ENCODE assay signal across 7 mouse cellular contexts in genomic region chr7:63937236-63938065, GRCm38 (mm10). TPM values are rescaled to one million over a fixed set of nuclear protein-coding genes. Genes with fewer than 3 reads are reported as not detected.
DNase-seq lines count a peak whose midpoint lies in the region; ATAC-seq lines count a peak whose summit lies in the region.

No protein-coding gene starts in this region.

- H3K4me2 ChIP-seq in limb, embryonic 15.5 days: peak overlapping the region; percentile 90
- peak overlapping the region; percentile 90 for H3K4me2 ChIP-seq in midbrain, embryonic 16.5 days (ENCODE audit: low read length)

- DNase-seq in adrenal gland, adult 18-20 months (ENCODE audit: low spot score in 2 of 2): peak; percentile 89 to 94
- peak; percentile 88 to 92 for DNase-seq in cerebellum, postnatal 25 days
- peak; percentile 92 for DNase-seq in gastrocnemius, postnatal 14 days
- peak; percentile 90 to 91 for DNase-seq in spleen, postnatal 36 days (ENCODE audit: low spot score in 2 of 2)

- peak; percentile 32 for ATAC-seq in inflammation-experienced regulatory T-cells, adult 6 months
- no peak for ATAC-seq in limb, embryonic 15.5 days (ENCODE audit: insufficient number of reproducible peaks, low FRiP score, low TSS enrichment, low read depth)
- no peak for ATAC-seq in midbrain, embryonic 16.5 days

- H3K27ac ChIP-seq in limb, embryonic 15.5 days: peak overlapping the region; percentile 95
- peak overlapping the region; percentile 98 for H3K27ac ChIP-seq in midbrain, embryonic 16.5 days (ENCODE audit: low read length)

- intact Hi-C loops in gastrocnemius, postnatal 14 days (cut with DNase I; ENCODE audit: low total_unique reads): no loop called here

- H3K9me3 ChIP-seq in limb, embryonic 15.5 days: no peaks in the 10 kb centered on the region
- H3K9me3 ChIP-seq in midbrain, embryonic 16.5 days (replicated peaks; ENCODE audit: control insufficient read depth, low read length, poor library complexity, severe bottlenecking): no peaks in the 10 kb centered on the region

- H3K4me1 ChIP-seq in limb, embryonic 15.5 days: peaks cover 40% of the 10 kb centered on the region
- H3K4me1 ChIP-seq in midbrain, embryonic 16.5 days (ENCODE audit: control insufficient read depth, insufficient read depth, low read length): peaks cover 24% of the 10 kb centered on the region

- H3K36me3 ChIP-seq in limb, embryonic 15.5 days: no peaks in the 10 kb centered on the region
- H3K36me3 ChIP-seq in midbrain, embryonic 16.5 days (ENCODE audit: control insufficient read depth, insufficient read depth, low read length): no peaks in the 10 kb centered on the region

- under 1% methylated on average over 75 of the region's 88 CpGs for WGBS in limb, embryonic 15.5 days
- under 1% methylated on average over 67 of the region's 88 CpGs for WGBS in midbrain, embryonic 16.5 days

- H3K4me3 ChIP-seq in limb, embryonic 15.5 days: peak overlapping the region; percentile 83
- H3K4me3 ChIP-seq in midbrain, embryonic 16.5 days (ENCODE audit: low read depth, low read length): peak overlapping the region; percentile 96

- H3K27me3 ChIP-seq in limb, embryonic 15.5 days: no peaks in the 10 kb centered on the region
- no peaks in the 10 kb centered on the region for H3K27me3 ChIP-seq in midbrain, embryonic 16.5 days (ENCODE audit: control insufficient read depth, insufficient read depth, low read depth, low read length)

- peak overlapping the region; percentile 87 for H3K9ac ChIP-seq in limb, embryonic 15.5 days
- H3K9ac ChIP-seq in midbrain, embryonic 16.5 days (ENCODE audit: low read depth, low read length): peak overlapping the region; percentile 98

RNA-seq across cellular contexts. Expression of gene Klf13, which starts 1.3 kb away (rescaled TPM):
- 10 to 100 TPM; 52.5 to 58.4 TPM for total RNA-seq in adrenal gland, adult 18-20 months (2021)
- total RNA-seq in gastrocnemius, postnatal 14 days (2021): 10 to 100 TPM; 42.5 to 65.2 TPM
- 100 to 1,000 TPM; 125 to 194 (median 163) TPM for polyA plus RNA-seq in inflammation-experienced regulatory T-cells, adult 6 months (2017; shearing (Covaris generic))
- 31.3 and 33.4 TPM in 2 replicates for polyA plus RNA-seq in limb, embryonic 15.5 days (2015; fragmentation: Nextera tagmentation; extraction: Ambion mirVana)
- polyA plus RNA-seq in midbrain, embryonic 16.5 days (2015; fragmentation: Nextera tagmentation; extraction: Ambion mirVana): 19.9 and 21.6 TPM in 2 replicates

RNA-seq across cellular contexts. Expression of gene E030018B13Rik, which starts 20.8 kb away (rescaled TPM):
- total RNA-seq in adrenal gland, adult 18-20 months (2021): not detected
- not detected for total RNA-seq in gastrocnemius, postnatal 14 days (2021)
- polyA plus RNA-seq in inflammation-experienced regulatory T-cells, adult 6 months (2017; shearing (Covaris generic)): under 1 TPM in 1 of 3 experiments, not detected in 2; 0.62 TPM
- polyA plus RNA-seq in limb, embryonic 15.5 days (2015; fragmentation: Nextera tagmentation; extraction: Ambion mirVana): not detected in 2 replicates
- 0.21 TPM in 1 of 2 replicates, not detected in the other for polyA plus RNA-seq in midbrain, embryonic 16.5 days (2015; fragmentation: Nextera tagmentation; extraction: Ambion mirVana)
